Mouse (Mus musculus) neural tube, embryonic 13.5 days (tissue): ENCODE measurements at regions not wholly inside any gene's neighbourhood (a gene's known extent, or its start where the extent isn't known, plus 50 kb on each side); places are given as distances from the start of the nearest gene placed in this dataset.

Source experiments
- ATAC-seq: fragments of 200-750 bp; cut with Nextera tagmentation; 2 replicates; pipeline ENCODE4 v1.8.0; 2017; ENCODE audit warnings: low read depth, mild to moderate bottlenecking, moderate TSS enrichment, moderate library complexity
- H3K27ac ChIP-seq: fragments of 300-500 bp; sonication (generic); replicated peaks from 2 replicates; pipeline ENCODE4 v1.5.1; 2015; ENCODE audit warnings: moderate library complexity, mild to moderate bottlenecking, inconsistent platforms
- H3K27me3 ChIP-seq: fragments of 300-500 bp; sonication (generic); 2 replicates; pipeline ENCODE4 v1.6.1; 2015; ENCODE audit warnings: mild to moderate bottlenecking, inconsistent platforms
- H3K36me3 ChIP-seq: fragments of 300-500 bp; sonication (generic); 2 replicates; pipeline ENCODE4 v1.6.1; 2015; ENCODE audit warnings: mild to moderate bottlenecking, inconsistent platforms
- H3K4me1 ChIP-seq: fragments of 300-500 bp; sonication (generic); replicated peaks from 2 replicates; pipeline ENCODE4 v1.6.1; 2015; ENCODE audit warnings: inconsistent platforms
- H3K4me2 ChIP-seq: fragments of 300-500 bp; sonication (generic); 2 replicates; pipeline ENCODE4 v1.6.1; 2015; ENCODE audit warnings: inconsistent platforms, mild to moderate bottlenecking, moderate library complexity
- H3K4me3 ChIP-seq: fragments of 300-500 bp; sonication (generic); 2 replicates; pipeline ENCODE4 v1.5.1; 2015; ENCODE audit warnings: mild to moderate bottlenecking, inconsistent platforms
- H3K9ac ChIP-seq: fragments of 300-500 bp; sonication (generic); 2 replicates; pipeline ENCODE4 v1.6.1; 2015; ENCODE audit warnings: moderate library complexity, mild to moderate bottlenecking, inconsistent platforms
- H3K9me3 ChIP-seq: fragments of 300-500 bp; sonication (generic); 2 replicates; pipeline ENCODE4 v1.6.1; 2016; ENCODE audit warnings: inconsistent platforms

DNA sequence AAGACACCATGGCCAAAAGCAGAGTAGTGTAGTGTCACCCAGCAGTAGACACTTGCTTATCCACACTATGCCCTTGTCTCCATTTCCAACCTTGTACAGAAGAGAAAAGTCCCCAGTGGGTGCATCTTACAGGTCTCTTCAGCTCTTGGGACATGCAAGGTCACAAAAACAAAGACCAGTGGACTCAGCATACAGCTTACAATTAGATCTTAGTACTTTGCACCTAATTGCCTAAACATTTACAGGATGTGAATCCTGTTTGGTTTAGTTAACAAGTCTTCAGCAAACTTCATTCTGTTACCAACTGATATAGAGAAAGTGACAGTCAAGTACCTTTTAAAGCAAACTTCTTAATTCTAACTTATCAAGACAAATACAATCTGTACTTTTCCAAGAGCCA, 87.4 kb downstream of the Scgb2b26 start:
- H3K4me3 ChIP-seq, result no peak overlapping the region
- H3K36me3 ChIP-seq, result no peaks in the 10 kb centered on the region
- H3K4me1 ChIP-seq, result no peaks in the 10 kb centered on the region
- H3K9ac ChIP-seq, result no peak overlapping the region
- H3K9me3 ChIP-seq, result peaks cover 75% of the 10 kb centered on the region
- no peaks in the 10 kb centered on the region for H3K27me3 ChIP-seq
- H3K27ac ChIP-seq, result no peak overlapping the region
- no peak overlapping the region for H3K4me2 ChIP-seq
- no peak for ATAC-seq

DNA sequence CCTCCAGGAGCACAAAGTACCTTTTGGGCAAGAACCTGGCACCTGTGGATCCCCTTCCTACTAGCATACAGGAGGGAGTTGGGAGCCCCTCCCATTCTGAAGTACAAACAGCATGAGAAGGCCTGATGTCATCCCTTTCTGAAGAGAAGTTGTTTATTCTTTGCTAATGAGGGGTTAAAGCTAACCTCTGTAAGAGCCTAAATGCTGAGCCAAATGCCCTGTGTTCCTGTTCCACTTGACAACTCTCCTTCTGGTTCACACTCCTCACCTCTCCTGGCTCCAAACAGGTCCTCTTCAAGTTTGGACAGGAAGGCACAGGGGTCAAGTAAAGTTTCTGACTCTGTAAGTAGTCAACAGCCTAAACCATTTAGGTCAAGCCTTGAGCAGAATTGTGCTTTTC, 89.9 kb downstream of the Scgb2b26 start:
- Histone ChIP-seq H3K36me3 (no peaks in the 10 kb centered on the region), H3K9ac (no peak overlapping the region), H3K4me2 (no peak overlapping the region), H3K27ac (no peak overlapping the region), H3K4me3 (no peak overlapping the region), H3K4me1 (no peaks in the 10 kb centered on the region), H3K9me3 (peaks cover 83% of the 10 kb centered on the region), H3K27me3 (no peaks in the 10 kb centered on the region)
- ATAC-seq, result no peak
